Mouse (Mus musculus): Measurements from ENCODE around the gene 1600002K03Rik. TPM values are rescaled to one million over a fixed set of nuclear protein-coding genes. Genes with fewer than 3 reads are reported as not detected.

The 1600002K03Rik gene
- polyA plus RNA-seq, 1 experiment from 2014 or later = 13.9 TPM

- peak overlapping the region; percentile 98 for H3K4me3 ChIP-seq
- H3K4me1 ChIP-seq = peaks cover 74% of the 10 kb centered on the region
- H3K27me3 ChIP-seq (ENCODE audit: insufficient read depth, poor library complexity, severe bottlenecking) = no peaks in the 10 kb centered on the region
- no peaks in the 10 kb centered on the region for H3K9me3 ChIP-seq
- H3K36me3 ChIP-seq = peaks cover 75% of the 10 kb centered on the region
- 2% methylated on average over 26 of the region's 26 CpGs for WGBS
- DNase-seq (ENCODE audit: low spot score) = peak; percentile 85
- H3K27ac ChIP-seq = peak overlapping the region; percentile 99
Observed at GRCm38 (mm10) chr10:80151211-80152034, 21.3 kb upstream of the 1600002K03Rik start.

GRCm38 (mm10) chr10:80152071-80152872 lies 20.5 kb upstream of the 1600002K03Rik start:
- H3K4me1 ChIP-seq = peaks cover 74% of the 10 kb centered on the region
- peak overlapping the region; percentile 98 for H3K4me3 ChIP-seq
- no peaks in the 10 kb centered on the region for H3K27me3 ChIP-seq (ENCODE audit: insufficient read depth, poor library complexity, severe bottlenecking)
- peaks cover 78% of the 10 kb centered on the region for H3K36me3 ChIP-seq
- 14% methylated on average over 15 of the region's 15 CpGs for WGBS
- no peaks in the 10 kb centered on the region for H3K9me3 ChIP-seq
- DNase-seq (ENCODE audit: low spot score) = peak; percentile 81
- H3K27ac ChIP-seq = peak overlapping the region; percentile 99

DNA sequence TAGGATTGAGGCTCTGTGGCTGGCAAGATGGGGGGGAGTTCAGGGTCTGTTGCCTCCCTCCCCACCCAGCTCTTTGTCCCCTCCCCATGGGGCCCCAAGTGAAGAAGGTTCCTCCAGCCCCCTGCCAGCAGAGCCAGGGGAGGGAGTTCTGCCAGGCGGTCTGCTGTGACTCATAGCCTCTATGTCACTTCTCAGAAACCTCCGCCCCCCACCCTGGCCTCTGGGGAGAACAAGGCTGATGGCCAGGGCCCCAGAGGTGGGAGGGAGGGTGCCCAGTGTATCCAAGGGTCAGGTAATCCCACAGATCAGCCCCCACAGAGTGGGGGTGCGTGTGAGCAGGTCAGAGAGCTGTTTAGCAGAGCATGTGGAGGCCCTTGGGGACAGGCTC lies 19.9 kb upstream of the 1600002K03Rik start:
- Histone ChIP-seq H3K27ac (peak overlapping the region; percentile 99), H3K27me3 (ENCODE audit: insufficient read depth, poor library complexity, severe bottlenecking) (no peaks in the 10 kb centered on the region), H3K4me3 (peak overlapping the region; percentile 98), H3K9me3 (no peaks in the 10 kb centered on the region), H3K36me3 (peaks cover 82% of the 10 kb centered on the region), H3K4me1 (peaks cover 73% of the 10 kb centered on the region)
- no peak for DNase-seq (ENCODE audit: low spot score)
- 44% methylated on average over 3 of the region's 3 CpGs for WGBS

GRCm38 (mm10) chr10:80153713-80154112 lies 19.0 kb upstream of the 1600002K03Rik start:
- Histone ChIP-seq H3K27ac (peak overlapping the region; percentile 99), H3K9me3 (no peaks in the 10 kb centered on the region), H3K27me3 (ENCODE audit: insufficient read depth, poor library complexity, severe bottlenecking) (no peaks in the 10 kb centered on the region), H3K4me3 (peak overlapping the region; percentile 98), H3K36me3 (peaks cover 82% of the 10 kb centered on the region), H3K4me1 (peaks cover 77% of the 10 kb centered on the region)
- no peak for DNase-seq (ENCODE audit: low spot score)
- 87% methylated on average over 19 of the region's 19 CpGs for WGBS

DNA sequence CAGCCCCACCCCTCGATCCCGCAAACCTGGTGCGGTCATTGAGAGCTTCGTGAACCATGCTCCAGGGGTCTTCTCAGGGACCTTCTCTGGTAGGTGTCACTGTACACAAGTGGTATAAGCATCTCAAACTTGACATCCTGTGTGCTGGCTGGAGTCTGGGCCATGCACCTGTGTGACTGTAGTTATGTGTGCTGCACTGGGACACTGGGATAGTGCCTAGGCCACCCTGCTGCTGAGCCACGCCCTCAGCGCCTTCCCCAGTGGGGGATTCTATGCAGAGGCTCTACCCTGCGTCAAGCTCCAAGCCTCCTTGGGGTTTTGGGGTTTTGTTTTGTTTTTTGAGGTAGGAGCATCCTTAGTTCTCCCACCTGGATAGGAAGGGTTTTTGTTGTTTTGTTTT lies 18.4 kb upstream of the 1600002K03Rik start:
- peaks cover 82% of the 10 kb centered on the region for H3K36me3 ChIP-seq
- H3K27ac ChIP-seq = no peak overlapping the region
- no peaks in the 10 kb centered on the region for H3K9me3 ChIP-seq
- H3K27me3 ChIP-seq (ENCODE audit: insufficient read depth, poor library complexity, severe bottlenecking) = no peaks in the 10 kb centered on the region
- DNase-seq (ENCODE audit: low spot score) = no peak
- 92% methylated on average over 7 of the region's 7 CpGs for WGBS
- no peak overlapping the region for H3K4me3 ChIP-seq
- peaks cover 83% of the 10 kb centered on the region for H3K4me1 ChIP-seq

DNA sequence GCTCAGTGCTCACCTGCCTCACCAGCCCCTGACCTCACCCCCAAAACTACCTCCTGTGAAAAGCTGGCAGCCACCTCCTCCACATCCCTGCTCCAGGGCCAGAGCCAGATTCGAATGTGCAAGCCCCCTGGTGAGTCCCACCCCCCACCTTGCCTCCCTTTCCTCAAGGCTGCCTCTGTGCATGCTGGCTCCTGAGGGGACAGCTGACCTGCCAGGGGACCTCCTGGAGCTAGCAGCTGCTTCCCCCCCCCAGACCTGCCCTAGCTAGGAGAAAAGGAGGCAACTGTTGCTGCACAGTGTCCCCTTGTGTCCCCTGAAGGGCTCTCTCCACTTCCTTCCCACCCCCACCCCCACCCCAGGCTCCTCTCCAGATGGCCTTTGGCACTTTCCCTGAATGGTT lies 17.5 kb upstream of the 1600002K03Rik start:
- 60% methylated on average over 1 of the region's 1 CpGs for WGBS
- Histone ChIP-seq H3K9me3 (no peaks in the 10 kb centered on the region), H3K27me3 (ENCODE audit: insufficient read depth, poor library complexity, severe bottlenecking) (no peaks in the 10 kb centered on the region), H3K36me3 (peaks cover 74% of the 10 kb centered on the region), H3K4me1 (peaks cover 92% of the 10 kb centered on the region), H3K4me3 (0 out of 2 replicates have a peak overlapping the region, but pooled peaks have one; percentile 16), H3K27ac (peak overlapping the region; percentile 36; the same call in 1 of the 2 replicates)
- DNase-seq (ENCODE audit: low spot score) = no peak

- Histone ChIP-seq H3K36me3 (peaks cover 65% of the 10 kb centered on the region), H3K9me3 (no peaks in the 10 kb centered on the region), H3K27ac (peak overlapping the region; percentile 97; the same call in 1 of the 2 replicates), H3K4me1 (peaks cover 97% of the 10 kb centered on the region), H3K4me3 (no peak overlapping the region), H3K27me3 (ENCODE audit: insufficient read depth, poor library complexity, severe bottlenecking) (no peaks in the 10 kb centered on the region)
- no peak for DNase-seq (ENCODE audit: low spot score)
- 86% methylated on average over 29 of the region's 29 CpGs for WGBS
Observed at GRCm38 (mm10) chr10:80156002-80156751, 16.6 kb upstream of the 1600002K03Rik start.

GRCm38 (mm10) chr10:80156752-80157053 lies 16.0 kb upstream of the 1600002K03Rik start:
- H3K4me1 ChIP-seq = peaks cover 99% of the 10 kb centered on the region
- DNase-seq (ENCODE audit: low spot score) = no peak
- peaks cover 60% of the 10 kb centered on the region for H3K36me3 ChIP-seq
- H3K9me3 ChIP-seq = no peaks in the 10 kb centered on the region
- WGBS = 57% methylated on average over 7 of the region's 7 CpGs
- H3K27me3 ChIP-seq (ENCODE audit: insufficient read depth, poor library complexity, severe bottlenecking) = no peaks in the 10 kb centered on the region
- peak overlapping the region; percentile 97; the same call in 1 of the 2 replicates for H3K27ac ChIP-seq
- H3K4me3 ChIP-seq = no peak overlapping the region

DNA sequence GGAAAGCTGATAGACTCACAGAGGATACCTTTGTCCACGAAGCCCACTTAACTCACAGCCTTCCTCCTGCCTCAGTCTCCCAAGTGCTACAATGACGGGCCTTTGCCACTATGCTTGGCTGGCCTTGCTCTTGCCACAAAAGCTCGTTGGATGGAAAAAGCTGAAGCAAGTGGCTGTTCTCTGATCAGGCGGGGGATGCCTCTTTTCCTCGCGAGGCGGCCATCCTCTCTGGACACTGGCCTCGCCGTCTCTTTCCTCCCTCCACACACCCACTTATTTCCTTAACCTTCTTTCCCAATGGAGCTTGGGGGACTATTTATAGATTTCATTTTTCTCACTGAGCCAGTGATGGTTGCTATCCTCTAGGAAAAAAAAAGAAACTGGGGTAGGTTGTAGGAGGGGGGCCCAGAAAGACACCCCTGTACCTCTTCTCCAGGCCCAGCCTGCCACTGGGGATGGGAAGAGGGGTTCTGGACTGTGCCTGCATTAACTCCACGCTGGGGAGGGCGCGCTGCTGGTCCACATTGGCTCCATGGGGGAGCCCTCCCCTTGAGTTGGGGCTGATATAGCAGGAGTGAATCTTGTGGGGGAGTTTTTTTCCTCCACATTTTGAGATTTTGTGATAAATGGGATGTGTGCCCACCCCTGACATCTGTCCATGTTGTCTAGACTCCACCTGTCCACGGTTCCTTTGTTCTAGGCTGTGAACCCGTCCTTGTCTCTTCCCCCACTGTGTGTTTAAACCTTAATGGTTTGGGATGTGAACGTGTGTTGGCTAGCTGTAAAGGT lies 15.4 kb upstream of the 1600002K03Rik start:
- H3K27me3 ChIP-seq (ENCODE audit: insufficient read depth, poor library complexity, severe bottlenecking) = no peaks in the 10 kb centered on the region
- 65% methylated on average over 15 of the region's 15 CpGs for WGBS
- no peak overlapping the region for H3K4me3 ChIP-seq
- DNase-seq (ENCODE audit: low spot score) = no peak
- H3K9me3 ChIP-seq = no peaks in the 10 kb centered on the region
- peaks cover 99% of the 10 kb centered on the region for H3K4me1 ChIP-seq
- H3K36me3 ChIP-seq = peaks cover 54% of the 10 kb centered on the region
- H3K27ac ChIP-seq = peak overlapping the region; percentile 97

- DNase-seq (ENCODE audit: low spot score) = no peak
- Histone ChIP-seq H3K27me3 (ENCODE audit: insufficient read depth, poor library complexity, severe bottlenecking) (no peaks in the 10 kb centered on the region), H3K4me1 (peaks cover 98% of the 10 kb centered on the region), H3K4me3 (peak overlapping the region; percentile 66), H3K36me3 (peaks cover 43% of the 10 kb centered on the region), H3K9me3 (no peaks in the 10 kb centered on the region), H3K27ac (peak overlapping the region; percentile 97)
- 13% methylated on average over 18 of the region's 18 CpGs for WGBS
Observed at GRCm38 (mm10) chr10:80158307-80158986, 14.3 kb upstream of the 1600002K03Rik start.

- Histone ChIP-seq H3K9me3 (no peaks in the 10 kb centered on the region), H3K4me1 (peaks cover 97% of the 10 kb centered on the region), H3K27ac (peak overlapping the region; percentile 97), H3K36me3 (peaks cover 36% of the 10 kb centered on the region), H3K4me3 (peak overlapping the region; percentile 66), H3K27me3 (ENCODE audit: insufficient read depth, poor library complexity, severe bottlenecking) (no peaks in the 10 kb centered on the region)
- no peak for DNase-seq (ENCODE audit: low spot score)
- 10% methylated on average over 12 of the region's 12 CpGs for WGBS
Observed at GRCm38 (mm10) chr10:80159021-80159560, 13.7 kb upstream of the 1600002K03Rik start.

All from heart, embryonic 10.5 days (tissue).